Mouse (Mus musculus) heart, adult 2 months (tissue): Measurements from ENCODE around the gene Fam89b. TPM values are rescaled to one million over a fixed set of nuclear protein-coding genes. Genes with fewer than 3 reads are reported as not detected.

ENCODE experiments used
- DNase-seq, 2 experiments: peaks; one replicate each; pipeline ENCODE4 v3.0.0; 2021
- H3K27ac ChIP-seq: fragments of 200-600 bp; 2 replicates; pipeline ENCODE4 v1.8.1; 2022
- H3K27me3 ChIP-seq: fragments of 200-500 bp; 2 replicates; pipeline ENCODE4 v1.6.1; 2012; ENCODE audit warnings: mild to moderate bottlenecking, low read length, inconsistent platforms, mixed read lengths; ENCODE audit not compliant: control insufficient read depth, insufficient read depth
- H3K36me3 ChIP-seq: fragments of 200-500 bp; 2 replicates; pipeline ENCODE4 v1.6.1; 2012; ENCODE audit warnings: low read length, inconsistent platforms; ENCODE audit not compliant: control insufficient read depth, insufficient read depth
- H3K4me1 ChIP-seq: fragments of 200-500 bp; 2 replicates; pipeline ENCODE4 v1.6.1; 2011; ENCODE audit warnings: low read length; ENCODE audit not compliant: control insufficient read depth, insufficient read depth
- H3K4me3 ChIP-seq: fragments of 200-600 bp; 2 replicates; pipeline ENCODE4 v1.8.1; 2022
- H3K79me2 ChIP-seq: fragments of 200-500 bp; replicated peaks from 2 replicates; pipeline ENCODE4 v1.6.1; 2012; ENCODE audit warnings: mild to moderate bottlenecking, inconsistent platforms, low read length, moderate library complexity, mixed read lengths; ENCODE audit not compliant: control insufficient read depth, insufficient read depth
- H3K9ac ChIP-seq: fragments of 200-500 bp; 2 replicates; pipeline ENCODE4 v1.6.1; 2012; ENCODE audit warnings: low read depth, mild to moderate bottlenecking, control low read depth, inconsistent platforms, low read length, mixed read lengths
- CTCF ChIP-seq: fragments of 200-600 bp; IDR thresholded peaks from 2 replicates; pipeline ENCODE4 v1.8.1; 2022; ENCODE audit warnings: antibody characterized with exemption, mild to moderate bottlenecking, moderate library complexity
- EP300 ChIP-seq: fragments of 200-500 bp; IDR thresholded peaks from 2 replicates; pipeline ENCODE4 v1.6.1; 2011; ENCODE audit warnings: low read depth, low read length, control low read depth; ENCODE audit not compliant: insufficient read depth
- POLR2A ChIP-seq: fragments of 200-500 bp; IDR thresholded peaks from 2 replicates; pipeline ENCODE4 v1.6.1; 2011; ENCODE audit warnings: mild to moderate bottlenecking, low read depth, low read length, control low read depth; ENCODE audit not compliant: insufficient read depth
- whole genome bisulfite sequencing: fragments of 180-500 bp; shearing (Covaris S2); methylation state at CpG from one replicate; pipeline ENCODE4 v1.1.7; 2018; 5-methylcytosine and 5-hydroxymethylcytosine counted together
- intact Hi-C: fragments of 180-260 bp; cut with DNase I; formaldehyde crosslinking; loops from one replicate; pipeline ENCODE4 v1.15.1; 2025
- long read RNA-seq: library from polyadenylated mRNA; stranded (forward); transcript quantifications from one replicate; pipeline ENCODE4 v2.0.0, GENCODE M21; 2021
- polyA plus RNA-seq: library from polyadenylated mRNA; depleted of rRNA; stranded (reverse); fragments of >200 nt; gene quantifications from 2 replicates; pipeline ENCODE4 v1.2.3, GENCODE M21; 2012; rRNA removed
- total RNA-seq, 2 experiments: library from RNA; stranded (reverse); gene quantifications; 2 replicates each; pipeline ENCODE4 v1.2.3; 2021

Fam89b gene
- total RNA-seq (10 to 100 TPM; 24.2 to 26.3 TPM), polyA plus RNA-seq (75.7 and 80.7 TPM in 2 replicates)
- long read RNA-seq, transcript Fam89b-201 (2 exons, 1,197 nt) = major isoform, 16 of 20 reads
- long read RNA-seq, partial matches to known transcripts = 0 of 20 reads
- long read RNA-seq, other reads (novel, unspliced or antisense) = 0 of 20 reads

- Histone ChIP-seq H3K27me3 (no peaks in the 10 kb centered on the region), H3K4me1 (peaks cover 20% of the 10 kb centered on the region), H3K4me3 (peak within 1 kb of the TSS; percentile 73), H3K27ac (peak within 1 kb of the TSS; percentile 95), H3K79me2 (no peaks in the 10 kb centered on the region), H3K36me3 (no peaks in the 10 kb centered on the region), H3K9ac (peak within 1 kb of the TSS; percentile 91)
- DNase-seq = peak; percentile 93 to 95
- WGBS = under 1% methylated on average over 37 of the region's 37 CpGs
- TF ChIP-seq EP300 (0 out of 2 replicates have a peak, but pooled peaks have one; percentile 41), POLR2A (peak; percentile 96), CTCF (0 out of 2 replicates have a peak, but pooled peaks have one; percentile 3)
- intact Hi-C loops = loop anchor here (2.0 to 5.0 kb wide), 5 partner anchors 41 to 398 kb away; partner anchors contain the start of genes Kat5, Scyl1 and Snx15
These were observed at the start of gene Fam89b for GRCm38 (mm10) chr19:5729444-5729815. Fam89b (minus strand) TSS chr19:5729653.

GRCm38 (mm10) chr19:5778312-5778711 lies 48.9 kb upstream of the Fam89b start:
- TF ChIP-seq CTCF (no peak), EP300 (no peak), POLR2A (no peak)
- Histone ChIP-seq H3K4me1 (no peaks in the 10 kb centered on the region), H3K36me3 (no peaks in the 10 kb centered on the region), H3K27ac (no peak overlapping the region), H3K27me3 (no peaks in the 10 kb centered on the region), H3K9ac (no peak overlapping the region), H3K4me3 (no peak overlapping the region), H3K79me2 (no peaks in the 10 kb centered on the region)
- intact Hi-C loops = no loop called here
- no peak for DNase-seq
- 74% methylated on average over 8 of the region's 8 CpGs for WGBS

- Histone ChIP-seq H3K4me1 (no peaks in the 10 kb centered on the region), H3K27me3 (no peaks in the 10 kb centered on the region), H3K27ac (no peak overlapping the region), H3K9ac (no peak overlapping the region), H3K4me3 (no peak overlapping the region), H3K79me2 (no peaks in the 10 kb centered on the region), H3K36me3 (no peaks in the 10 kb centered on the region)
- WGBS = 70% methylated on average over 9 of the region's 9 CpGs
- intact Hi-C loops = no loop called here
- no peak for DNase-seq
- no peak for TF ChIP-seq POLR2A
- no peak for TF ChIP-seq CTCF
- TF ChIP-seq EP300 = no peak
These were observed 48.1 kb upstream of the Fam89b start for GRCm38 (mm10) chr19:5777387-5778032.

GRCm38 (mm10) chr19:5770925-5771860 lies 41.7 kb upstream of the Fam89b start, which contains the start of gene Scyl1:
Scyl1 (minus strand) TSS chr19:5771419.
- Histone ChIP-seq H3K27me3 (no peaks in the 10 kb centered on the region), H3K9ac (peak within 1 kb of the TSS; percentile 91), H3K4me3 (peak within 1 kb of the TSS; percentile 98), H3K27ac (peak within 1 kb of the TSS; percentile 99), H3K79me2 (no peaks in the 10 kb centered on the region), H3K4me1 (peaks cover 5% of the 10 kb centered on the region), H3K36me3 (no peaks in the 10 kb centered on the region; the same call in 1 of the 2 replicates)
- intact Hi-C loops = loop anchor here (2.0 kb wide), 1 partner anchor 42 kb away; the partner anchor contains the start of gene Fam89b
- peak; percentile 56 for TF ChIP-seq POLR2A
- TF ChIP-seq EP300 = no peak
- under 1% methylated on average over 64 of the region's 64 CpGs for WGBS
- DNase-seq = peak; percentile 96 to 99

GRCm38 (mm10) chr19:5770311-5770710 lies 40.9 kb upstream of the Fam89b start:
- DNase-seq = no peak
- intact Hi-C loops = loop anchor here (2.0 kb wide), 1 partner anchor 42 kb away; the partner anchor contains the start of gene Fam89b

More at GRCm38 (mm10) chr19:5770311-5770710, 40.9 kb upstream of the Fam89b start:
- H3K27ac ChIP-seq = peak overlapping the region; percentile 99
- H3K27me3 ChIP-seq = no peaks in the 10 kb centered on the region
- H3K4me1 ChIP-seq = peaks cover 5% of the 10 kb centered on the region
- no peak for TF ChIP-seq POLR2A
- no peak for TF ChIP-seq CTCF
- TF ChIP-seq EP300 = no peak
- WGBS = 29% methylated on average over 9 of the region's 9 CpGs
- H3K36me3 ChIP-seq = no peaks in the 10 kb centered on the region; the same call in 1 of the 2 replicates
- H3K9ac ChIP-seq = peak overlapping the region; percentile 91
- no peaks in the 10 kb centered on the region for H3K79me2 ChIP-seq
- H3K4me3 ChIP-seq = peak overlapping the region; percentile 98
